Mouse (Mus musculus): ENCODE results near the gene Fkbpl.

GRCm38 (mm10) chr17:34681132-34681571, 36.6 kb downstream of the Fkbpl start:
- TF ChIP-seq CTCF (IDR thresholded peaks at IDR 0.05; ENCODE audit: low read depth, low read length) (no peak), GATA1 (IDR thresholded peaks at IDR 0.05; ENCODE audit: borderline replicate concordance, low read length) (no peak), TAL1 (conservative IDR thresholded peaks at IDR 0.05; ENCODE audit: low read depth, low read length) (no peak), POLR2AphosphoS5 (IDR thresholded peaks at IDR 0.05; ENCODE audit: insufficient replicate concordance, low read depth, low read length) (no peak), GATA2 (IDR thresholded peaks at IDR 0.05; ENCODE audit: borderline replicate concordance, low read depth, low read length) (no peak)
